Mouse (Mus musculus) stomach, embryonic 16.5 days (tissue): ENCODE results near the gene Pde4d. TPM values are rescaled to one million over a fixed set of nuclear protein-coding genes. Genes with fewer than 3 reads are reported as not detected.

ENCODE experiments used
- ATAC-seq: fragments of 200-750 bp; cut with Nextera tagmentation; 2 replicates; pipeline ENCODE4 v1.8.0; 2017; ENCODE audit warnings: moderate number of reproducible peaks, moderate TSS enrichment; ENCODE audit not compliant: insufficient read depth, low FRiP score
- H3K27ac ChIP-seq: fragments of 300-500 bp; sonication (generic); 2 replicates; pipeline ENCODE4 v1.5.1; 2014; ENCODE audit warnings: low read length
- H3K27me3 ChIP-seq: fragments of 300-500 bp; sonication (generic); 2 replicates; pipeline ENCODE4 v1.6.1; 2014; ENCODE audit warnings: low read length, control low read depth, mixed read lengths; ENCODE audit not compliant: control insufficient read depth, insufficient read depth
- H3K36me3 ChIP-seq: fragments of 300-500 bp; sonication (generic); 2 replicates; pipeline ENCODE4 v1.6.1; 2014; ENCODE audit warnings: low read length; ENCODE audit not compliant: control insufficient read depth, insufficient read depth
- H3K4me1 ChIP-seq: fragments of 300-500 bp; sonication (generic); 2 replicates; pipeline ENCODE4 v1.6.1; 2014; ENCODE audit warnings: low read length, control low read depth, mixed read lengths; ENCODE audit not compliant: control insufficient read depth, insufficient read depth
- H3K4me2 ChIP-seq: fragments of 300-500 bp; sonication (generic); 2 replicates; pipeline ENCODE4 v1.6.1; 2014; ENCODE audit warnings: low read depth, low read length, mixed read lengths
- H3K4me3 ChIP-seq: fragments of 300-500 bp; sonication (generic); replicated peaks from 2 replicates; pipeline ENCODE4 v1.5.1; 2014; ENCODE audit warnings: mild to moderate bottlenecking, low read length
- H3K9ac ChIP-seq: fragments of 300-500 bp; sonication (generic); 2 replicates; pipeline ENCODE4 v1.6.1; 2014; ENCODE audit warnings: low read length
- H3K9me3 ChIP-seq: fragments of 300-500 bp; sonication (generic); replicated peaks from 2 replicates; pipeline ENCODE4 v1.6.1; 2016; ENCODE audit warnings: low read length, control low read depth; ENCODE audit not compliant: control insufficient read depth
- whole genome bisulfite sequencing: fragments of 180-500 bp; shearing (Covaris S2); extraction: QIAGEN DNeasy Blood & Tissue Kit; methylation state at CpG from one replicate; pipeline ENCODE4 v1.1.7; 2014; 5-methylcytosine and 5-hydroxymethylcytosine counted together
- polyA plus RNA-seq: library from polyadenylated mRNA; unstranded; fragments of >200 nt; fragmentation: Nextera tagmentation; extraction: Ambion mirVana; gene quantifications from 2 replicates; pipeline ENCODE4 v1.2.1, GENCODE M21; 2015

Gene Pde4d
- polyA plus RNA-seq, 1 experiment from 2014 or later = 22.1 TPM

DNA sequence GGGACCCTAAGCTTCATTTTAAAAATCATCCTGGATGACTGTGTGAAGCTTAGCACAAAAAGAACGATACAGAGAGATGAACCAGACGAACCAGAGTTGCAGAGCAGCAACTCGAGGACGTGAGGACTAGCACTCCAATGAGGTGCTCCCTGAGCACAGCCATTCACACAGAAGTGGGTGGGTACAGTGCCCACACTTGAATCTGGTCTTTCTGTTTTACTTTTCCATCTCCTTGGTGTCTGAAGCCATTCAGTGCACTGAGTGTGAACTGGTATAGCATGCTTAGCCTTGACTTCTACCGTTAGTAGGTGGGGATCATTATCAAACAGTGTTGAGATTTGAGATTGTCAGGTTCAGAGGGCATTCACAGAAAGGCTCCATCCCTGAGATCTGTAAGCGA, 87.2 kb downstream of the Pde4d start:
- H3K4me3 ChIP-seq = no peak overlapping the region
- H3K4me2 ChIP-seq = no peak overlapping the region
- H3K27ac ChIP-seq = no peak overlapping the region
- no peaks in the 10 kb centered on the region for H3K27me3 ChIP-seq
- ATAC-seq = no peak
- H3K4me1 ChIP-seq = no peaks in the 10 kb centered on the region
- H3K9ac ChIP-seq = no peak overlapping the region
- 74% methylated on average over 6 of the region's 6 CpGs for WGBS
- no peaks in the 10 kb centered on the region for H3K36me3 ChIP-seq
- no peaks in the 10 kb centered on the region for H3K9me3 ChIP-seq

DNA sequence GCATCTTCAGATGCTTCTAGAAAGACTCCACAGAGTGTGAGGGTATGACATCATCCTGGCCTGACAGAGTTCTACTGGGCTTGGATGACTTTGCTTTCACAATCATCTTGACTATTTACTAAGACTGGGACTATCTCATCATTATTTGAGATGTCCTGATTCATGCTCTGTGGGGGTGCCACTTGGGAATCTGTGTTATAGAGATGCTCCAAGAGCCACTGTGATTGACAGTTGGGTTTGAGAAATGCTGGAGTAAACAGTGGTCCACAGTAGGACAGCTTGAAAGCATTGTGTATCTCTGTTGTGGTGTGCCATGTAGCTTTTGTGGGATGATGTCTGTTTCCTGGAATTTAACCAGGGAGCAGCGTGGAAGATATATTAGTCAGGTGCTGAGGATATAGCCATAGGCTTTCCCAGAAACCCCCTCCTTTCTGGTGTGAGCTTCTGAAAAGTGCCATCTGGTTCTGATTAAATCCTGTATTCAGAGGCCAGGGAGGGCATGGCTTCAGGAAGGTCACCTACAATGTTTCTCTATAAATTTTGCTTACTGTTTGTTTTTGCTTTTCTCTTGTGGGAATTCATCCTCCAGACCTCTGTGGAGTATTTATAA, 89.1 kb downstream of the Pde4d start:
- Histone ChIP-seq H3K4me3 (no peak overlapping the region), H3K4me2 (no peak overlapping the region), H3K4me1 (no peaks in the 10 kb centered on the region), H3K27me3 (no peaks in the 10 kb centered on the region), H3K36me3 (no peaks in the 10 kb centered on the region), H3K27ac (no peak overlapping the region), H3K9me3 (no peaks in the 10 kb centered on the region), H3K9ac (no peak overlapping the region)
- ATAC-seq = no peak
- 78% methylated on average over 1 of the region's 1 CpGs for WGBS

DNA sequence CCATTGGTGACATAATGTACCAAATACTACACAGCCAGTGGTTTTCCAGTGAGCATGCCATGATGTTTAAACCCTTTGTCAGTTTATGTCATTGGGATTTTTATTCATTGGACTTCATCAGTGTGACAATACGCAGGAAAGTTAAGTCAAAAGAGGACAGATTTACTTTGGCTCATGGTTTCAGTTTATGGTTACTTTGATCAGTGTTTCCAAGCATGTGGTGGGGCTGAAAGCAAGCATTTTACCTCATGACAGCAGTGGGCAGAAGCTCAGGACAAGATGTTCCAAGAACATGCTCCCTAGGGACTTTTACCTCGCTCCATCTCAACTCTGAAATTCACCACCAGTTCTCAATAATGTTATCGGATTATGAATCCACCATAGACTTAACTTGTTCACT, 91.7 kb downstream of the Pde4d start:
- H3K27ac ChIP-seq = no peak overlapping the region
- no peak for ATAC-seq
- no peak overlapping the region for H3K4me2 ChIP-seq
- H3K36me3 ChIP-seq = no peaks in the 10 kb centered on the region
- H3K4me3 ChIP-seq = no peak overlapping the region
- 89% methylated on average over 3 of the region's 3 CpGs for WGBS
- no peaks in the 10 kb centered on the region for H3K9me3 ChIP-seq
- H3K27me3 ChIP-seq = no peaks in the 10 kb centered on the region
- H3K4me1 ChIP-seq = no peaks in the 10 kb centered on the region
- H3K9ac ChIP-seq = no peak overlapping the region

DNA sequence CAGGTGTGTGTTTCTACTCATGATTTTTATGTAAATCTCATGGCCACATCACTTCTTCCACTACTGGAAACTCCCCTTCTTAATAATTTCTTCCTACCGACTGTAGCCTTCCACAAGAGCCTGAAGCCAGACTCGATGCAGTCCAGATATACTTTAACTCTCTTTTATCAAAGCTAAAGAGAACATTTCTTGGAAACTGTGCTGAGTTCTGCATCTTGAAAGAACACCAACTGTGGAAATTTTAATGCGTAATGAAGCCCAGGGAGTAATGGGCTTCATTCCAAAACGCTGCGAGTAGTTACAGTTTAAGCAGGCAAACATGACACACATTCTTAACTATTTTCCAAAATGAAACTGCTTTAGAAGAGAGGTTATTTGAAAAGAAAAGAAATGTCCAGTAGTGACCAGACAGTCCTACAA, 92.6 kb downstream of the Pde4d start:
- H3K27ac ChIP-seq = 0 out of 2 replicates have a peak overlapping the region, but pooled peaks have one; percentile 24
- H3K4me2 ChIP-seq = no peak overlapping the region
- H3K4me1 ChIP-seq = no peaks in the 10 kb centered on the region
- no peak overlapping the region for H3K4me3 ChIP-seq
- no peaks in the 10 kb centered on the region for H3K27me3 ChIP-seq
- no peaks in the 10 kb centered on the region for H3K36me3 ChIP-seq
- H3K9me3 ChIP-seq = no peaks in the 10 kb centered on the region
- peak; percentile 37; the same call in 1 of the 2 replicates for ATAC-seq
- 49% methylated on average over 5 of the region's 5 CpGs for WGBS
- H3K9ac ChIP-seq = no peak overlapping the region

DNA sequence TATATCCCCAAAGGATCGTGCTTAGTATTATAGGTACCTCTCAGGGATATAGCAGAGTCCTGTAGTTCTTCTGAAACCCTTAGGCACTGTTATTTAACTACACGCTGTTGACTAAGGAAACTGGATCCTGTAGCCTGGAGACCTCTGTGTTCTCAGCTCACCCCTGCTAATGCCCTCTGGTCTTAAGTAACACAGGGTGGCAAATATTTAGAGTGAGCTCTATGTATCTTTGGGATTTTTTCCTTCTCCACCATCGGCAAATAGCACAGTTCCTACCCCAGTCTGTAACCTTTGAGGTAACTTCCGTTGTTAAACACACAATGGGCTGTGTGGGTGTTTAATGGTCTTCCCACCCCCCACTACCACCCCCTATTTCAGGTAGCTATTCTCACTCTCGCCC, 102.5 kb downstream of the Pde4d start:
- Histone ChIP-seq H3K4me2 (no peak overlapping the region), H3K36me3 (no peaks in the 10 kb centered on the region), H3K27me3 (no peaks in the 10 kb centered on the region), H3K4me1 (no peaks in the 10 kb centered on the region), H3K9me3 (no peaks in the 10 kb centered on the region), H3K9ac (no peak overlapping the region), H3K27ac (no peak overlapping the region), H3K4me3 (no peak overlapping the region)
- peak; percentile 40; the same call in 1 of the 2 replicates for ATAC-seq
- 46% methylated on average over 5 of the region's 5 CpGs for WGBS

DNA sequence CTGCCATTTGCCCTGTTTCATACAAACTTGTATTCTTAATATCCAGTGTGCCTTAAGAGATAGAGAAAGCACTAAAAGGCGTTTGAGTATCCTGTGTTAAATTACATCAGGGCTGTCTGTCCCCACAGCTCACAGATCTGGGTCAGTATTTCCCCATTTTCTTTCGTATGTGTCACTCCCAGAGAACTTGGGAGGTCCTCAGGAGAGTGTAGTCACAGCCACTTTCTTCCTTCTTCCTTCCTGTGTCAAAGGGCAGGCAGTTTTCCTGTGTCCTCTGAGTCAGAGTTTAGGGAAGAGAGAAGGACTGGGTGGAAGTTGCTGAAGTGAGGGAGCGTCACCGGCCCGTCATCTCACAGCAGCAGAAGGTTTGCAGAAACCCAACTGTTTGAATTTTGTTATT, 103.2 kb downstream of the Pde4d start:
- no peak for ATAC-seq
- H3K27me3 ChIP-seq = no peaks in the 10 kb centered on the region
- H3K9ac ChIP-seq = no peak overlapping the region
- H3K4me2 ChIP-seq = no peak overlapping the region
- no peaks in the 10 kb centered on the region for H3K36me3 ChIP-seq
- H3K4me1 ChIP-seq = no peaks in the 10 kb centered on the region
- no peak overlapping the region for H3K27ac ChIP-seq
- no peak overlapping the region for H3K4me3 ChIP-seq
- no peaks in the 10 kb centered on the region for H3K9me3 ChIP-seq
- WGBS = 58% methylated on average over 5 of the region's 5 CpGs

DNA sequence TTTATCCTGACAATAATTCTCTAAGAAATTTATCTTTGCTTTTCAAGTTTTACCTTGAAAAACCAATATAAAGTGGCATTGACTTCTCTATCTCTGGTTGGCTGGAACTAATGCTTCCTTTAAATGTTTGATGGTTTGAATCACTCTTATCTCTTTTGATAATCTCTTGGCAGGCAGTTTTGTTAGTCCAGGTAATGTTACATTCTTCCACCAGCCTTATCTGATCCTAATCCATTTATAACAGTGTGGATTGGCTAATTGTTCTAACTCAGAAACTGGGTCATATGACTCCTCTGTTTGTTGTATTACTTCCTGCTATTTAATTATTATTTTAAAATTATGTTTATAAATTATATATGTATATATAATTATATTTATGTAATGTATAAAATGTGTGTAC, 105.2 kb downstream of the Pde4d start:
- Histone ChIP-seq H3K27ac (no peak overlapping the region), H3K4me2 (no peak overlapping the region)

DNA sequence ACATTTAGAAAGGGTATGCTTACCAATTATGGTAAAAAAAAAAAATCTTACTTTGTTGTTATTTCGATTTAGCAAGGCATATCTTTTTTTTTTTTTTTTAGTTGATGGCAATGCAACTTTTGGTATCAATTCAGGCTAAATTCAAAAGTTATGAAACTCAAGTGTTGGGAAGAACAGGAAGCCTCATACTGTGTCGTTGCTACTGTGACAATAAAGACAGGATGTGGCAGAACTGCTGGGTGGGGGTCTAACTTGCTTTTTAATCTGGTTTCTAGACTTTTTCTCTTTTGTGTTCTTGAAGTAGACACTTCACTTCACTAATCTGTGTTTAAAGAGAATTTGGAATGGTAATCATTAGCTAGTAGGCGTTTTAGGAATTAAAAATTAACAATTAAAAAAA, 147.2 kb downstream of the Pde4d start:
- 65% methylated on average over 3 of the region's 3 CpGs for WGBS
- no peak for ATAC-seq
- no peak overlapping the region for H3K9ac ChIP-seq

More for the DNA sequence above, 105.2 kb downstream of the Pde4d start:
- Histone ChIP-seq H3K36me3 (no peaks in the 10 kb centered on the region), H3K9me3 (no peaks in the 10 kb centered on the region), H3K4me3 (no peak overlapping the region), H3K27me3 (no peaks in the 10 kb centered on the region), H3K4me1 (no peaks in the 10 kb centered on the region), H3K9ac (no peak overlapping the region)
- no peak for ATAC-seq

DNA sequence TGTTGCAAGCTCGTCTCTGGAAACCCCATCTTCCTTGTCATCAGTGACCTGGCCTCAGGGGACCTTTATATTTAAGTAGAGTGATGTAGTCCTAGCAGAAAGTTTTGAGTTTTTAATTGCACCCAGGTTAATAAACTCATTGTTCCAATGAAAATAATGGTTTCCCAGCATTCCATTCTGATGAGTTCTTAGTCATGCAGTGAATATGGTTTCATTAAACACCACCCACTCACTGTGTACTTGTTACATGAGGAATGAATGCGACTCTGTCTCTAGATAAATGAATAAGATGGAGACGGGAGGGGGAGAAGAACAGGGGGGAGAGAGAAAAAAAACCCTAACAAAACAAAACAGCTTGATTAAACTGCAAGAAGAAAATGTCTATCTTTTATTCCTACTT, 148.9 kb downstream of the Pde4d start:
- Histone ChIP-seq H3K4me3 (no peak overlapping the region), H3K27me3 (no peaks in the 10 kb centered on the region), H3K27ac (no peak overlapping the region), H3K9ac (no peak overlapping the region), H3K9me3 (no peaks in the 10 kb centered on the region), H3K36me3 (no peaks in the 10 kb centered on the region), H3K4me1 (no peaks in the 10 kb centered on the region), H3K4me2 (no peak overlapping the region)
- WGBS = 60% methylated on average over 3 of the region's 3 CpGs
- no peak for ATAC-seq

More for the DNA sequence above, 147.2 kb downstream of the Pde4d start:
- Histone ChIP-seq H3K27me3 (no peaks in the 10 kb centered on the region), H3K4me1 (no peaks in the 10 kb centered on the region), H3K4me3 (no peak overlapping the region), H3K9me3 (no peaks in the 10 kb centered on the region), H3K4me2 (no peak overlapping the region), H3K36me3 (no peaks in the 10 kb centered on the region), H3K27ac (no peak overlapping the region)
